ENCODE assay signal across 10 mouse cellular contexts in the genomic region with DNA sequence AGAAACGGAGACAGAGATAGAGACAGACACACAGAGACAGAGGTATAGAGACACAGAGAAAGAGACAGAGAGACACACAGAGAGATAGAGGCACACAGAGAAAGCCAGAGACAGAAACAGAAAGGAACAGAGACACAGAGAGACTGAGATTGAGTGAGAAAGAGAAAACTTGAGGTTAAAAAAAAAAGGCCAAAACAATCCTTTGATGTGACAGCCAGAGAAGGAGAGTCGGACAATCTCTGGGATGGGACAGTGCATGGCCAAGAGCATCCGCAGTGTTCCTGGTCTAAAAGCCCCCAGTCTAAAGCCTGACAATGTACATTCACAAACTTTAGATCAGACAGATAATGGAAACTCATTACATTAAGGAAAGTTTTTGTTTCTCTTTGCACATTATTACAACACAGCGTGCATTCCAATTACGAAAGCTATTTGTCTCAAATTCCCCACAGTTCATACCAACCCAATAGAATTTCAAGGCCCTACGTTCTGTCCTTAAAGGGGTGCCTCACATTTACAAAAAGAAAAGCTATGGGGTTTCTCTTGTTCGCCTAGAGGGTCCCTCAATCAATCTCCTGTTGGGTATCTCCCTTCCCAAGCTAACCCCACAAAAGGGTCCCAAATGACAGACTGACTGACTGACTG. TPM values are rescaled to one million over a fixed set of nuclear protein-coding genes. Genes with fewer than 3 reads are reported as not detected.
DNase-seq lines count a peak whose midpoint lies in the region; ATAC-seq and TF ChIP-seq lines count a peak whose summit lies in the region.
"Had no signal": no experiment of that assay in that cellular context is flagged by ENCODE, and none has a peak within 500 bp of the region (broad histone marks: within the 10 kb centered on the region; RNA-seq: fewer than 3 reads in every experiment).

No protein-coding gene starts in this region.

- peaks cover 38% of the 10 kb centered on the region for H3K36me3 ChIP-seq in embryonic facial prominence, embryonic 12.5 days
- peaks cover 35% of the 10 kb centered on the region for H3K36me3 ChIP-seq in embryonic facial prominence, embryonic 10.5 days (replicated peaks)
- peaks cover 17% of the 10 kb centered on the region; the same call in 1 of the 2 replicates for H3K36me3 ChIP-seq in liver, adult 2 months (ENCODE audit: control insufficient read depth, insufficient read depth, low read length)
- peaks cover 16% of the 10 kb centered on the region for H3K36me3 ChIP-seq in limb, embryonic 15.5 days
- no peaks in the 10 kb centered on the region for H3K36me3 ChIP-seq in hindbrain, embryonic 11.5 days (ENCODE audit: control insufficient read depth, insufficient read depth, low read length)

- WGBS in embryonic facial prominence, embryonic 12.5 days: 76% methylated on average over 7 of the region's 7 CpGs
- 83% methylated on average over 7 of the region's 7 CpGs for WGBS in embryonic facial prominence, embryonic 10.5 days
- 36% methylated on average over 7 of the region's 7 CpGs for WGBS in liver, adult 2 months
- WGBS in limb, embryonic 15.5 days: 68% methylated on average over 7 of the region's 7 CpGs
- WGBS in hindbrain, embryonic 11.5 days: 83% methylated on average over 7 of the region's 7 CpGs

- TF ChIP-seq POLR2A in liver, adult 2 months (IDR thresholded peaks at IDR 0.05; ENCODE audit: extremely low read depth, insufficient read depth, low read length): no peak

- POLR2A ChIA-PET in Patski (lab: Charles Lee): interaction anchor here (0.7 to 2.1 kb wide), 3 partner anchors 35 to 43 kb away, joined by 5 to 11 read pairs (median 7); no protein-coding TSS in a partner anchor

- H3K4me2 ChIP-seq in embryonic facial prominence, embryonic 12.5 days (replicated peaks): no peak overlapping the region
- no peak overlapping the region for H3K4me2 ChIP-seq in limb, embryonic 15.5 days
- no peak overlapping the region for H3K4me2 ChIP-seq in hindbrain, embryonic 11.5 days (replicated peaks; ENCODE audit: low read depth, low read length)

- H3K4me3 ChIP-seq in embryonic facial prominence, embryonic 12.5 days: no peak overlapping the region
- H3K4me3 ChIP-seq in embryonic facial prominence, embryonic 10.5 days: no peak overlapping the region
- H3K4me3 ChIP-seq in liver, adult 2 months (ENCODE audit: insufficient read depth, low read depth, low read length): no peak overlapping the region
- H3K4me3 ChIP-seq in limb, embryonic 15.5 days: no peak overlapping the region
- H3K4me3 ChIP-seq in hindbrain, embryonic 11.5 days (ENCODE audit: low read depth, low read length): no peak overlapping the region

- DNase-seq in embryonic facial prominence, embryonic 10.5 days (ENCODE audit: low spot score): no peak
- DNase-seq in liver, adult 2 months (ENCODE audit: extremely low read depth, low read depth, low spot score): peak; percentile 80
- DNase-seq in liver: no peak
- no peak for DNase-seq in Patski (ENCODE audit: low read depth, low spot score)
- no peak for DNase-seq in testis, postnatal 14 days (ENCODE audit: low spot score)
- DNase-seq in hindbrain, embryonic 11.5 days (ENCODE audit: low spot score): no peak
- DNase-seq: kidney, postnatal 25 days; midbrain, embryonic 14.5 days had no signal

- H3K9ac ChIP-seq in embryonic facial prominence, embryonic 12.5 days: no peak overlapping the region
- peak overlapping the region; percentile 33; the same call in 1 of the 2 replicates for H3K9ac ChIP-seq in liver, adult 2 months (ENCODE audit: low read depth, low read length)
- no peak overlapping the region for H3K9ac ChIP-seq in limb, embryonic 15.5 days
- no peak overlapping the region for H3K9ac ChIP-seq in hindbrain, embryonic 11.5 days (ENCODE audit: low read depth, low read length)

- H3K9me3 ChIP-seq in embryonic facial prominence, embryonic 12.5 days: no peaks in the 10 kb centered on the region
- H3K9me3 ChIP-seq in embryonic facial prominence, embryonic 10.5 days: no peaks in the 10 kb centered on the region
- no peaks in the 10 kb centered on the region for H3K9me3 ChIP-seq in limb, embryonic 15.5 days
- H3K9me3 ChIP-seq in hindbrain, embryonic 11.5 days (ENCODE audit: control insufficient read depth, low read length): no peaks in the 10 kb centered on the region

- no peak for TF ChIP-seq CTCF in liver, adult 2 months (IDR thresholded peaks at IDR 0.05; ENCODE audit: low read depth, low read length)
- TF ChIP-seq CTCF in Patski (IDR thresholded peaks at IDR 0.05): no peak

- peaks cover 10% of the 10 kb centered on the region; the same call in 1 of the 2 replicates for H3K4me1 ChIP-seq in embryonic facial prominence, embryonic 12.5 days
- peaks cover 6% of the 10 kb centered on the region; the same call in 1 of the 2 replicates for H3K4me1 ChIP-seq in embryonic facial prominence, embryonic 10.5 days
- H3K4me1 ChIP-seq in liver, adult 2 months (ENCODE audit: control insufficient read depth, insufficient read depth, low read length): peaks cover 8% of the 10 kb centered on the region
- H3K4me1 ChIP-seq in limb, embryonic 15.5 days: peaks cover 10% of the 10 kb centered on the region
- H3K4me1 ChIP-seq in hindbrain, embryonic 11.5 days (replicated peaks; ENCODE audit: control insufficient read depth, insufficient read depth, low read length): no peaks in the 10 kb centered on the region

- in situ Hi-C loops in Patski (cut with MboI; ENCODE audit: low pct_unique_long_range_greater_than_20kb): loop anchor here (5.0 kb wide), 1 partner anchor 38 kb away; a partner anchor contains a TSS

- no peak for ATAC-seq in embryonic facial prominence, embryonic 12.5 days (ENCODE audit: insufficient number of reproducible peaks, insufficient read depth, low FRiP score, low TSS enrichment)
- peak; percentile 74 for ATAC-seq in Patski
- ATAC-seq in limb, embryonic 15.5 days (ENCODE audit: insufficient number of reproducible peaks, low FRiP score, low TSS enrichment, low read depth): no peak
- ATAC-seq in hindbrain, embryonic 11.5 days (ENCODE audit: low FRiP score): no peak

- CTCF ChIA-PET in Patski (lab: Charles Lee): interaction anchor here (0.9 to 1.6 kb wide), 3 partner anchors 23 to 92 kb away, joined by 3 to 7 read pairs (median 3); no protein-coding TSS in a partner anchor

- no peaks in the 10 kb centered on the region; the same call in 1 of the 2 replicates for H3K79me2 ChIP-seq in liver, adult 2 months (ENCODE audit: control insufficient read depth, insufficient read depth, low read length)

- peak overlapping the region; percentile 30; the same call in 1 of the 2 replicates for H3K27ac ChIP-seq in embryonic facial prominence, embryonic 12.5 days
- no peak overlapping the region for H3K27ac ChIP-seq in embryonic facial prominence, embryonic 10.5 days (replicated peaks)
- H3K27ac ChIP-seq in liver, adult 2 months (replicated peaks; ENCODE audit: insufficient read depth, low read depth, low read length): peak overlapping the region; percentile 43
- H3K27ac ChIP-seq in limb, embryonic 15.5 days: 0 out of 2 replicates have a peak overlapping the region, but pooled peaks have one; percentile 11
- H3K27ac ChIP-seq in hindbrain, embryonic 11.5 days (ENCODE audit: low read depth, low read length): no peak overlapping the region

- H3K27me3 ChIP-seq in embryonic facial prominence, embryonic 12.5 days: no peaks in the 10 kb centered on the region
- no peaks in the 10 kb centered on the region for H3K27me3 ChIP-seq in embryonic facial prominence, embryonic 10.5 days (replicated peaks; ENCODE audit: low read depth, poor library complexity, severe bottlenecking)
- no peaks in the 10 kb centered on the region for H3K27me3 ChIP-seq in liver, adult 2 months (ENCODE audit: control insufficient read depth, insufficient read depth, low read length)
- H3K27me3 ChIP-seq in Patski: no peaks in the 10 kb centered on the region
- no peaks in the 10 kb centered on the region for H3K27me3 ChIP-seq in limb, embryonic 15.5 days
- no peaks in the 10 kb centered on the region for H3K27me3 ChIP-seq in hindbrain, embryonic 11.5 days (ENCODE audit: control insufficient read depth, insufficient read depth, low read length)

RNA-seq across cellular contexts. Expression of a gene that starts 39.0 kb away (rescaled TPM):
- polyA plus RNA-seq in embryonic facial prominence, embryonic 12.5 days (2016; fragmentation: Nextera tagmentation; extraction: Ambion mirVana): 47.6 and 50.9 TPM in 2 replicates
- 13.9 and 19.7 TPM in 2 replicates for polyA plus RNA-seq in embryonic facial prominence, embryonic 10.5 days (2016; fragmentation: Nextera tagmentation; extraction: Ambion mirVana)
- 13.6 and 20.9 TPM in 2 replicates for total RNA-seq in liver, adult 2 months (2014; rRNA removed)
- polyA plus RNA-seq in liver, adult 2 months (2012; rRNA removed): 7.3 and 11.6 TPM in 2 replicates
- 70.3 TPM for polyA plus RNA-seq in Patski (2021)
- polyA plus RNA-seq in limb, embryonic 15.5 days (2015; fragmentation: Nextera tagmentation; extraction: Ambion mirVana): 40.1 and 41.2 TPM in 2 replicates
- polyA plus RNA-seq in hindbrain, embryonic 11.5 days (2014; fragmentation: Nextera tagmentation; extraction: Ambion mirVana): 17.5 and 23.3 TPM in 2 replicates

Comparison
In these comparisons a context has a peak if more than half of its experiments do, and no peak if none do; other contexts are left out.
1. H3K27ac ChIP-seq: peak in embryonic facial prominence, embryonic 12.5 days (single experiment), liver, adult 2 months (single experiment) and limb, embryonic 15.5 days (single experiment); none in embryonic facial prominence, embryonic 10.5 days (single experiment) and hindbrain, embryonic 11.5 days (single experiment).